Mouse (Mus musculus) heart, adult 9 months (tissue): ENCODE measurements around the gene Wdr24.
A peak's percentile ranks its signal among the peaks of the same experiment; 100 is the strongest.

Source experiments
- DNase-seq, 2 experiments: peaks; one replicate each; pipeline ENCODE4 v3.0.0; 2022; ENCODE audit warnings: low spot score in 2 of 2

The Wdr24 gene

DNA sequence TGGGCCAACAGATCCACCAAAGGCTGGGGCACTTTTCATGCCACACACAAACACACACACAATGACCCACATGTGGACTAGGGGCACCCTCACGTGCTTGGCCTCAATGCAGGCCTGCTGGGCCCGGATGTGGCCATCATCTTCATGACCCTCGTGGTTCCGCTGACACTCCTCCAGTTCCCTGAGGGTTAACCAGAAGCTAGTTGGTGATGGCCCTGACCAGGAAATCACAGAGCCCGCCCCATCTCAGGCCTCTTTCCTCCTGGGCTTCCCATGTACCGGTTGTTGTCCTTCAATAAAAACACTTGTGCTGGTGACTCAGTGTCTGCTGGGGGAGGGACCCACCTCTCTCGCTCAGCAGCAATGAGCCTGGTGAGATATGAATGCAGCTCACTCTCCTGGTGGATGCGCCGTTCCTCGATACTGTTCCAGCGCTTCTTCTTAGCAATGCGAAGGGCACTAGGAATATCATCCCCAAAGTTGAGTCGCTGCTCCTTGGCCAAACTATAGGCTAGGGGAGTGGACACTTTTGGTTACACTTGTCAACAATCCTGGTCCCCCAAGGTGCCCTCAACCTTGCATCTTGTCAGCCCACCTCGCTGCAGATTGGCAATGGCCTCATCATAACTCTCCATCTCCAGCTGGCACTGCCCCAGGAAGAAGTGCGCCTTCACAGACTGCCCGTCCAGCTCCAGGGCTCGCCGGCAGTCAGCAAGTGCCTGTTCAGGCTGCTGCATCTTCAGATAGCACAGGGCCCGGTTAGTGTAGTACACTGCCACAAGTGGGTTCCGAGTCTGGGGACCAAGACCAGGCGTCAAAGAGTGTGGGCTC is 8.2 kb downstream of the Wdr24 start:
- peak in 1 of 2 experiments; percentile 35 for DNase-seq

- DNase-seq = peak; percentile 99
Observed at GRCm38 (mm10) chr17:25832436-25833290, 9.2 kb downstream of the Wdr24 start.

DNA sequence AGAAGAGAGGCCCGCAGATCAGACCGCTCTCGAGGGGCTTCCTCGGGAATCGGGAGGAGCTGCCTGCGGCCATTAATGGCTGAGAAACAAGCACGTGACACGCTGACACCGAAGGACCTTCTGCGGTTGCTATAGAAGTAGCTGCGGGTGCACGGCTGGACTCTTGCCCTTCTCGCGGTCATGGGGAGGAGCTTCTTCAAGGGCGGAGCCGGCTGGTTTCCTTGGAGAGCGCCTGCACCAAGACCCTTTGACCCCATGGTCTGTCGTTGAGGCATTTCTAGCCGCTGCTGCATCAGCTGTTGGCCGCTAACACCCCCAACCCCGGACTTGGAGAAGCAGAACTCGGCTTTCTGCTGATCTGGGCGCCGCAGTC is 9.8 kb downstream of the Wdr24 start, which contains the start of gene Stub1:
TSS of gene Stub1 (minus strand) at position 114 of the 373 bp plus-strand sequence.
- DNase-seq = peak; percentile 92 to 95

- peak in 1 of 2 experiments; percentile 35 for DNase-seq
Observed at GRCm38 (mm10) chr17:25833961-25834594, 10.7 kb downstream of the Wdr24 start.

- peak in 1 of 2 experiments; percentile 30 for DNase-seq
Observed at GRCm38 (mm10) chr17:25834595-25835222, 11.3 kb downstream of the Wdr24 start.

DNA sequence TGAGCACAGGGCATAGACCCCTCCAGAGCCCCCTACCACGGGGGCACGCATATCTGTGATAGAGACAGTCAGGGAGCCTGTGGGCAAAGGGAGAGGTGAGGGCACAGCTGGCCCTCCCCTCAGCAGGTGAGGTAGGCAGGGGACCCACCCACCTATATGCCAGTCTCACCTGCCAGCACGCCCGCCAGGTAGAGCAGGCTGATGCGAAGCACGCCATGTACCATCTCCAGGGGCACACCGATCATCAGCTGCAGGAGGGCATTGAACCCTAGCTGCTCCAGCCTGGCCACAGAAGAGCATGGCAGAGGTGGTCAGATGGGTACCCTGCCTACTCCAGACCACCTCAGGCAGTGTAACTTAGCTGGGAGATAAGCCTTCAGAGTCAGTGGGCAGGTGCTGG is 11.9 kb downstream of the Wdr24 start:
- no peak for DNase-seq

- DNase-seq = no peak
Observed at GRCm38 (mm10) chr17:25835816-25836215, 12.4 kb downstream of the Wdr24 start.

GRCm38 (mm10) chr17:25836397-25837075 is 13.1 kb downstream of the Wdr24 start:
- no peak for DNase-seq

- DNase-seq = peak; percentile 72 to 74
Observed at GRCm38 (mm10) chr17:25837076-25837410, 13.6 kb downstream of the Wdr24 start, which contains the start of gene Rhbdl1. Gene Rhbdl1, minus strand, starts transcription at chr17:25837295.

- DNase-seq = no peak
Observed at GRCm38 (mm10) chr17:25837533-25837932, 14.1 kb downstream of the Wdr24 start.

DNA sequence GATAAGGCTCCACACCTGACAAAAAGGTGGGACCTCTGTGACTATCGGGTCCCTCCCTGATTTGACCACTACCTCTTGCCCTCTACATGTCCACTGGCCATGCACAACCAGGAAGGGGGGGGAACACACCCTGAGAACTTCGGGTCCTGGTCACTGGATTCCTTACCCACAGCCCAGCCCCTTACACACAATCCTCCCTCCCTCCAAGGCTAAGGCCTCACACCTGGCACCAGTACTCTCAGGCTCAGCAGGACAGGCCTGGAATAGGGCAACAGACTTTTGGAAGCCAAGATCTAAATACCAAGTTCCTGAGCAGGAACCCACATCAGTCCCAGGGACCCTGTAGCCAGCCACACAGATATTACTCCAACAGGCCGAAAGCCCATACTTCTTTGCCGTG is 15.5 kb downstream of the Wdr24 start:
- no peak for DNase-seq

DNA sequence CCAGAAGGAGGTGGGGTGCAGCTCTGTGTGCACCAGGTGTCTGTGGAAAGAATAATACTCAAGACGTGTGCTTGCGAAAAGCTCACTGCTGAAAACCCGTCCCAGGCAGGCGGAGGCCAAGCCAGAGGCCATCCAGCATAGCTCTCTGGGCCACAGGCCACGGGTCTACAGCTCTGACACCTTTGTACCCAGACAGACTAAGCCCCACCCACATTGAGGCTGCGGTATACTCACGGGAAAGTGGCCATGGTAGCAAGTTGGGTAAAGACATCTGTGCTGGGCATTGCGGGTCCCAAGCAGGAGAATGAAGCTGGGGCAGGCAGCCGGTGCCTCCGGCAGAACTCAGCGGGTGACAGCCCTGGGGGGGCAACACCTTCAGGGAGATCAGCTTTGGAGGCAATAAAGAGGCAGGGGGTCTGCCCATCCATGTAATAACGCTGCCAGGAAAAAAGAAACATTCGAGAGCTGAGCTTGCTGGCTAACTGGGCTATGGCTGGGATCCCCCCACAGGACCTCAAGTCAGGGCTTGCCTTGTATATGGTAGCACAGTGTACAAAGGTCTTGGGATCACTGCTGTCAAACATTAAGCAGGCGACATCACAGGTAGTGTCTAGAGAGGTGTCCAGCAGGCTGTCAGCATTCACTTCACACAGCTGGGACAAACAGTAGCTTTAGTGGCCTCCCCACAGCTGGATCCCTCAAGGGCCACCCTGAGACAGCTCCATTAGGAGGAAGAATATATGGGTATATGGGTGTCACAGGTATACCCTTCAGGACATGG is 16.2 kb downstream of the Wdr24 start:
- no peak for DNase-seq

DNA sequence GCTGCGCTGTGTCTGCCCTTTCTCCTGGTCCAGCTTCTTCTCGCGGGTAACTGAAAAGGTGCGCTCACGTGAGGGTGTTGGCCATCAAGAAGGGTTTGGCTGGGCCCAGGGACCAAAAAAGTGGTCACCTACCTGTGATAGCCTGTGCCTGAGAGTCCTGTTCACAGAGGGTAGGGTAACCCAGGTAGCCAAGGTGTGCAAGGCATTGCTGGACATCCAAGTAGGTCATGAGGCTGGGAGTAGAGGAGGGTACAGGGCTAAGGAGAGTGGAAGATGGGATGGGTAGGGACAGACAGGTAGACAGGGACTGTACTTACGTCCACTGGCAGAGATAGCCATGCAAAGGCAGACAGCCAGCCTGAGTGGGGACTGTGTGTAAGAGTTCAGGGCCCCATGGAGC is 17.1 kb downstream of the Wdr24 start:
- DNase-seq = no peak

DNA sequence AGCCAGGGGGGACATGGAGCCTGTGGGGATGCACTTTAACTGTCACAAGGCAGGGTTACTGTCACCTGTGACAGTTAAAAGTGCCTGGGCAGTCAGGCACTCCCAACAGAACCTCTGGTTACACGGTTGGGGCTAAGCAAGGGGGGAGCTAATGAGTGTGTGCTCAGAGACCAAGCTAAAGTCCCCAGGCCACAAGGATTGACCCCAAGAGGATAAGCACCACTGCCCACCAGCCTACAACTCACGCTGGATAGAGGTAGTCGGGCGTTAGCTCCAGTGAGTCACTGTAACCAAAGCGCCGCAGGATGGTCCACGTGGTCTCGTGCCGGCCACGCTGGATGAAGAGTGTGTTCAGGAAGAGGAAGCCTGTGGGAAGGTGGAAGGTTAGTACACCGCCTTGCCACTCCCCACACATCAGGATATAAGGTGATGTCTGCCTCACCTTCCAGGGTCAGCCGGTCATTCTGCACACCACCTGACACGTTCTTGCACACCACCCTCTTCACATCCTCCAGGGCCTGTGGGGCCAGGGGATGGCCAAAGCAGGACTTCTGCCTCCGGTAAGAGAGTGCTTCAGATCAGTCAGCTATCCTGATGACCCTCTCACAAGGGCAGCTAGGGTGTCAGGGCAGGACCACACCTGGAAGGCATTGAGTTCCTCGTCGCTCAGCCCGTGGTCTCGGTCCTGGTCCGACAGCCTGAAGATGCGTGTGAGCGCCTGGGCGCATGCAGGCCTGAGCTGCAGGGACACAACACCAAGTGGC is 17.9 kb downstream of the Wdr24 start, which contains the start of gene Gm20683:
TSS of gene Gm20683 (minus strand) at position 647 of the 764 bp plus-strand sequence.
- DNase-seq = no peak

- no peak for DNase-seq
Observed at GRCm38 (mm10) chr17:25842509-25842908, 19.1 kb downstream of the Wdr24 start.

DNA sequence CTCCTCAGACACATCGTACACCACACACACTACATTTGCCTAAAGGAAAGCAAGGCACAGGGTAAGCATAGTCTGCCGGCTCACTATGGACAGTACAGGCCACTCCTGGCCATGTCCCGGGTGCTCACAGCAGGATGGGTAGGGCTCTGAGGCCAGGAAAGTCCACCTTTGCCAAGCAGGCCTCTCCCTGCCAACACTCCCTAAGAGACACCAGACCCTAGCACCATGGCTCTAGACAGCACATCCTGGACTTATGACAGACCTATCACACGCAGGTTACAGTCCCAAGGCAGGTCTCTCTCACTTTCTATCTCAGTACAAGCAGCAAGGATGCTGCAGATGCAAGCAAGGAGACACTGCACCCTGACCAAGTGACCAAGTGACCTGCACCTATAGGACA is 19.7 kb downstream of the Wdr24 start:
- DNase-seq = no peak

- no peak for DNase-seq
Observed at GRCm38 (mm10) chr17:25843636-25844395, 20.4 kb downstream of the Wdr24 start.

GRCm38 (mm10) chr17:25844396-25844901 is 21.0 kb downstream of the Wdr24 start, which contains the start of gene Rhot2:
Gene Rhot2, minus strand, starts transcription at chr17:25844851.
- DNase-seq = peak; percentile 94
